Mouse (Mus musculus): Measurements from ENCODE around the gene Serinc2.

GRCm38 (mm10) chr4:130267069-130267468 is 11.9 kb downstream of the Serinc2 start:
- TF ChIP-seq POLR2A (IDR thresholded peaks at IDR 0.05; ENCODE audit: low read depth, low read length) (no peak), CTCF (IDR thresholded peaks at IDR 0.05; ENCODE audit: extremely low read depth, insufficient read length, insufficient replicate concordance, low read depth, low read length) (no peak)

Data from small intestine, adult 2 months (tissue).